Mouse (Mus musculus): ENCODE data around the gene Baiap2l1. TPM values are rescaled to one million over a fixed set of nuclear protein-coding genes. Genes with fewer than 3 reads are reported as not detected.

Baiap2l1 gene
- polyA plus RNA-seq, 1 experiment from 2014 or later, result 13.3 TPM

DNA sequence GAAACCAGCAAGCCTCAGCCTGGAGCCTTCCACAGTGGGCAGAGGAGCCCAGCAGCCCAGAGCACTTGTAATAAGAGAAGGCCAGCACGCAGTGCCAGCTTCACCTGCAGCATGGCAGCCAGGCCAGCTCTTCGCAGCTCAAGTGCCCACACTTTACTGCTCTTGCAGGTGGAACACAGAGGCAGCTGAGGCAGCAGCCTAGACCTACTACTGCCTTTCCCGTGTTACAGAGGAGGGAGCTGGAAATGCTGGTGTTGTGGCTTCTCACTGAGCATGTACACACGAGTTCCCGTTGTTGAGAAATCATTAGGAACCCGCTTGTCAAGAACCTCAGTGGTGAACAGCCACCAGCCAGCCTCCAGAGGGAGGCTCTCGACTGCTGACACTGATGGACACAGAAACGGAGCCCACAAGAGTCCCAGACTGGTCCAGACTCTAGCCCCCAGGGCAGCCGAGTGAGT is 78.8 kb downstream of the Baiap2l1 start:
- DNase-seq (no peak), ATAC-seq (no peak)
- Histone ChIP-seq H3K9ac (replicated peaks) (no peak overlapping the region), H3K4me1 (ENCODE audit: insufficient read depth) (0 out of 2 replicates have a peak, but pooled peaks cover 6% of the 10 kb centered on the region), H3K36me3 (replicated peaks; ENCODE audit: insufficient read depth, low read length) (peaks cover 23% of the 10 kb centered on the region), H3K27me3 (ENCODE audit: insufficient read depth, low read length) (no peaks in the 10 kb centered on the region), H3K4me2 (ENCODE audit: low read depth, low read length) (no peak overlapping the region), H3K9me3 (ENCODE audit: low read length) (no peaks in the 10 kb centered on the region), H3K4me3 (ENCODE audit: low read depth, low read length) (no peak overlapping the region), H3K27ac (ENCODE audit: low read depth) (no peak overlapping the region)
- no peak for TF ChIP-seq CTCF (IDR thresholded peaks at IDR 0.05; ENCODE audit: low read depth)
- TF ChIP-seq EP300 (IDR thresholded peaks at IDR 0.05; ENCODE audit: low read depth), result no peak
- 59% methylated on average over 9 of the region's 9 CpGs for WGBS (ENCODE audit: insufficient replicate concordance)

DNA sequence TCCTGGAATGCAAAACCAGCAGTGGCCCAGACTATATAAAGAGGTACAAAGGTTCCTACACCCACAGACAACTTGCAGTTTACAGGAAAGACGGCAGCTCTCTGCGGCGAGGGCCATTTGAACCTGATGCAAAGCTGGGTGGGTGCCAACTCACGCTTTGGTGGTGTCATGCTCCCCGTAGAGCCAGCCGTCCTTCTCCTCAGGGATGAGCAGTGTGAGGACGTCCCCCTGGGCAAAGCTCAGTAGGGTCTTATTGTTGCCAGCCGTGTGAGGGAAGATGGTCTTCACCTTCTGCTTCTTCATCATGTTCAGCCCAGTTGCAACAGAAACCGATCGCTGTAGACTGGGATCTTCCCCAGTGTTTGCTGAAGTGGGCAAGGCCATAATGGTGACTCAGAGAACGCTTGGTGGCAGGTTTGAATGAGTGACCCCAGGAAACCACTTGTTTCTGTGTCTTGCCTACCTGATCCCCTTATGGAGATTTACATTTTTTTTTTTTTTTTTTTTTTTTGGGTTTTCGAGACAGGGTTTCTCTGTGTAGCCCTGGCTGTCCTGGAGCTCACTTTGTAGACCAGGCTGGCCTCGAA is 79.4 kb downstream of the Baiap2l1 start:
- H3K4me1 ChIP-seq (ENCODE audit: insufficient read depth), result 0 out of 2 replicates have a peak, but pooled peaks cover 6% of the 10 kb centered on the region
- TF ChIP-seq EP300 (IDR thresholded peaks at IDR 0.05; ENCODE audit: low read depth), result no peak
- TF ChIP-seq CTCF (IDR thresholded peaks at IDR 0.05; ENCODE audit: low read depth), result no peak
- H3K4me2 ChIP-seq (ENCODE audit: low read depth, low read length), result no peak overlapping the region
- peaks cover 23% of the 10 kb centered on the region for H3K36me3 ChIP-seq (replicated peaks; ENCODE audit: insufficient read depth, low read length)
- no peak overlapping the region for H3K27ac ChIP-seq (ENCODE audit: low read depth)
- no peaks in the 10 kb centered on the region for H3K9me3 ChIP-seq (ENCODE audit: low read length)
- WGBS (ENCODE audit: insufficient replicate concordance), result 67% methylated on average over 12 of the region's 13 CpGs
- no peaks in the 10 kb centered on the region for H3K27me3 ChIP-seq (ENCODE audit: insufficient read depth, low read length)
- H3K4me3 ChIP-seq (ENCODE audit: low read depth, low read length), result no peak overlapping the region
- DNase-seq (peak; percentile 26), ATAC-seq (no peak)
- H3K9ac ChIP-seq (replicated peaks), result no peak overlapping the region

DNA sequence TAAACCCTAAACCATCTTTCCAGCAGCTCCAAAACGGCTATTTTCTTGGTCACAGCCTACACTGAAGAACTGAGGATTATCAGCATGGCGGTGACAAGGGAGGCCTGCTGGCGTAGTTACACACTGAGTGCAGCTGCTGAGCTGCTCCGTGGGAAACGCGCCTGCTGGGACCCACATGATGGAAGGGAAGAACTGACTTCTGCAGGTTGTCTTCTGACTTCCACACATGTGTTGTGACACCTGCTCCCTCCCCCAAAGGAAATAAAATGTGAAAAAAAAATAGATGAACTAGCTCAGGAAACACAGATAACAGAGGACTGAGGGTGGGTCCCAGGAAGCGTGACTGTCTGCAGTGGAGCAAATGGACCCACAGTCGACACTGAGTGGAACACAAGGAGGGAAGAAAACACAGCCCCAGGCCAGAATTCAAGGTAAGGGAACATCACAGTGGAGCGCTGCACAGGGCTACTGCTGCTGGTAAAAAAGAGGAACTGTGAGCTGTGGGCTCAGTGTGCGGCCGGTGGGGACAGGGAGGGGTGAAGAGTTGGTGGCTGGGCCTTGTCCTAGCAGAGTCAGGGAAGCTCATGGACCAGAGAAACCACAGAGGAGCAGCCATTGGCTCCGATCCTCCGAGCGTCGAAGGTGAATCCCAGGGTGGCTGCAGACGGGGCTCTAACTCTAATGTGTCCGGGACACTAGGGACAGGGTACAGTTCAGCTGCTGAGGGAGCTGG is 80.8 kb downstream of the Baiap2l1 start:
- peaks cover 23% of the 10 kb centered on the region for H3K36me3 ChIP-seq (replicated peaks; ENCODE audit: insufficient read depth, low read length)
- H3K4me3 ChIP-seq (ENCODE audit: low read depth, low read length), result no peak overlapping the region
- no peak for TF ChIP-seq EP300 (IDR thresholded peaks at IDR 0.05; ENCODE audit: low read depth)
- no peak for TF ChIP-seq CTCF (IDR thresholded peaks at IDR 0.05; ENCODE audit: low read depth)
- 34% methylated on average over 17 of the region's 17 CpGs for WGBS (ENCODE audit: insufficient replicate concordance)
- H3K27ac ChIP-seq (ENCODE audit: low read depth), result no peak overlapping the region
- 0 out of 2 replicates have a peak, but pooled peaks cover 6% of the 10 kb centered on the region for H3K4me1 ChIP-seq (ENCODE audit: insufficient read depth)
- ATAC-seq (peak; percentile 39), DNase-seq (peak; percentile 58)
- no peak overlapping the region; the same call in 1 of the 2 replicates for H3K9ac ChIP-seq (replicated peaks)
- no peaks in the 10 kb centered on the region for H3K9me3 ChIP-seq (ENCODE audit: low read length)
- H3K4me2 ChIP-seq (ENCODE audit: low read depth, low read length), result no peak overlapping the region
- H3K27me3 ChIP-seq (ENCODE audit: insufficient read depth, low read length), result no peaks in the 10 kb centered on the region

DNA sequence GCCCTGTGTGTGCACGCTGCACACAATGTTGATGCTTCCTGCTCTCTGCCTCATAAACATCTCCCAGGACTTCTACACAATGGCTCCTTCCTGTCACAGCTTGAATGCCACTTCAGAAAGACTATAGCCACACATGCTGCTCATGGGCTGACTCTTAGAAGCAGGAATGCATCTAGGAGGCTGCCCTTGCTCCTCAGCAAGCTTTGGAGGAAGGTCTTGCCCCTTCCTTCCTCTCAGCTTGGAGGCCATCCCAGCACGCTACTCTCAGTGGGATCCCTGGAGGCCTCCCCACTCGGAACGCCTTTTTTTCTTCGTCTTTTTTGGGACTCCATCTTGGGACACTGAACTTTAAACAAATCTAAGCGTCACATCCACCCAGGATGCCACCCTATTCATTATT is 83.0 kb downstream of the Baiap2l1 start:
- Histone ChIP-seq H3K4me3 (ENCODE audit: low read depth, low read length) (no peak overlapping the region), H3K36me3 (replicated peaks; ENCODE audit: insufficient read depth, low read length) (0 out of 2 replicates have a peak, but pooled peaks cover 17% of the 10 kb centered on the region), H3K4me2 (ENCODE audit: low read depth, low read length) (no peak overlapping the region), H3K9me3 (ENCODE audit: low read length) (no peaks in the 10 kb centered on the region), H3K9ac (replicated peaks) (no peak overlapping the region), H3K4me1 (ENCODE audit: insufficient read depth) (0 out of 2 replicates have a peak, but pooled peaks cover 10% of the 10 kb centered on the region), H3K27me3 (ENCODE audit: insufficient read depth, low read length) (no peaks in the 10 kb centered on the region), H3K27ac (ENCODE audit: low read depth) (no peak overlapping the region)
- ATAC-seq (no peak), DNase-seq (no peak)
- 69% methylated on average over 6 of the region's 6 CpGs for WGBS (ENCODE audit: insufficient replicate concordance)
- no peak for TF ChIP-seq EP300 (IDR thresholded peaks at IDR 0.05; ENCODE audit: low read depth)
- no peak for TF ChIP-seq CTCF (IDR thresholded peaks at IDR 0.05; ENCODE audit: low read depth)

DNA sequence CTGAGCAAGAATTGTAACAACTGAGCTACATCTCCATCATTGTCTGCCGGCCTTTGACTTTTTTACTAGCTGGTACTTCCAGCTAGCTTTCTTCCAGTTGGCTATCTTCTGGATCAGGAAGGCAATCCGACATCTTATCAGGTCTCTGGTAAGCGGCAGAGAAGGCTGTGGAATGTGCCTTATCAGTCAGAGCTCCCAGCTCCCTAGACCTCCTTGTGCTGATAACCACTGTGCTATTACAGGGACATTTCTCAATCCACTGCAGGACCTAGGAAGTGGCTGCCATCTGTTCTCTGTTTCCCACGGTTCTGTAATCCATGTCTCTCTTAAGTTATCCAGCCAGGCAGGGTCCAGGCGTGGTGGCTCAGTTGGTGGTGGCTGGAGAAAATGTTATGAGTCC is 86.1 kb downstream of the Baiap2l1 start:
- TF ChIP-seq EP300 (IDR thresholded peaks at IDR 0.05; ENCODE audit: low read depth) (no peak), CTCF (IDR thresholded peaks at IDR 0.05; ENCODE audit: low read depth) (no peak)
- Histone ChIP-seq H3K27ac (ENCODE audit: low read depth) (no peak overlapping the region), H3K27me3 (ENCODE audit: insufficient read depth, low read length) (no peaks in the 10 kb centered on the region), H3K4me2 (ENCODE audit: low read depth, low read length) (no peak overlapping the region), H3K4me1 (ENCODE audit: insufficient read depth) (0 out of 2 replicates have a peak, but pooled peaks cover 7% of the 10 kb centered on the region), H3K9ac (replicated peaks) (no peak overlapping the region), H3K4me3 (ENCODE audit: low read depth, low read length) (no peak overlapping the region), H3K36me3 (replicated peaks; ENCODE audit: insufficient read depth, low read length) (peaks cover 26% of the 10 kb centered on the region), H3K9me3 (ENCODE audit: low read length) (no peaks in the 10 kb centered on the region)
- ATAC-seq, result no peak
- DNase-seq, result no peak
- 42% methylated on average over 5 of the region's 5 CpGs for WGBS (ENCODE audit: insufficient replicate concordance)

DNA sequence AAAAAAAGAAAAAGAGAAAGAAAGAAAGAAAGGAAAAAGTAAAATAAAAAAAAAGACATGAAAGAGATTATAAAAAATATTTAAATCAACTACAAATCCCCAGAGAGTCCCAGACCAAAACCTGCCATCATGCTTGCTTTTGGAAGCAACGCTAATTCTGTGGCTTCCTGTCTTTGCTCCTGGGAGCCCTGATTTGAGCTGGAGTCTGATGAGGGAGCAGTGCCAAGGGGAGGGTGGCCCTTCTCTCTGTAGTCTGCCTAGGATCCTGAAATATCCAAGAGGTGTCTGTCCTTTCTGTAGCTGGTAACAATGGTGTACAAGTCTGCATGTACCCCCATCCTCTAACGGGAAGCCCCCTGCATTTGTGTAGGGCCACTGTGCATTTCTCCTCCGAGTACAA is 86.8 kb downstream of the Baiap2l1 start:
- H3K4me2 ChIP-seq (ENCODE audit: low read depth, low read length), result no peak overlapping the region
- H3K36me3 ChIP-seq (replicated peaks; ENCODE audit: insufficient read depth, low read length), result peaks cover 30% of the 10 kb centered on the region
- H3K9me3 ChIP-seq (ENCODE audit: low read length), result no peaks in the 10 kb centered on the region
- H3K27me3 ChIP-seq (ENCODE audit: insufficient read depth, low read length), result no peaks in the 10 kb centered on the region
- H3K4me1 ChIP-seq (ENCODE audit: insufficient read depth), result 0 out of 2 replicates have a peak, but pooled peaks cover 4% of the 10 kb centered on the region
- TF ChIP-seq EP300 (IDR thresholded peaks at IDR 0.05; ENCODE audit: low read depth) (no peak), CTCF (IDR thresholded peaks at IDR 0.05; ENCODE audit: low read depth) (no peak)
- H3K4me3 ChIP-seq (ENCODE audit: low read depth, low read length), result no peak overlapping the region
- WGBS (ENCODE audit: insufficient replicate concordance), result 54% methylated on average over 3 of the region's 3 CpGs
- no peak overlapping the region for H3K9ac ChIP-seq (replicated peaks)
- no peak overlapping the region for H3K27ac ChIP-seq (ENCODE audit: low read depth)
- ATAC-seq (no peak), DNase-seq (no peak)

All from liver, postnatal 0 days (tissue).